Mouse (Mus musculus) activated CD4-positive, CD25-positive, alpha-beta regulatory T cell, adult 4 months (primary cell): ENCODE results near the gene Prkar1a. TPM values are rescaled to one million over a fixed set of nuclear protein-coding genes. Genes with fewer than 3 reads are reported as not detected.
"Not testable (repeated sequence)": the region's sequence is repeated elsewhere in the genome, so short reads cannot be mapped to it uniquely, and the experiment has no call there.

ENCODE experiments used
- ATAC-seq: one replicate; pipeline ENCODE4 v1.8.0; 2017
- polyA plus RNA-seq, 2 experiments: library from polyadenylated mRNA; unstranded; fragments of 100-300 nt; shearing (Covaris generic); gene quantifications; one replicate each; pipeline ENCODE4 v1.2.1; 2017

The Prkar1a gene
- 100 to 1,000 TPM; 491 to 502 TPM for polyA plus RNA-seq

DNA sequence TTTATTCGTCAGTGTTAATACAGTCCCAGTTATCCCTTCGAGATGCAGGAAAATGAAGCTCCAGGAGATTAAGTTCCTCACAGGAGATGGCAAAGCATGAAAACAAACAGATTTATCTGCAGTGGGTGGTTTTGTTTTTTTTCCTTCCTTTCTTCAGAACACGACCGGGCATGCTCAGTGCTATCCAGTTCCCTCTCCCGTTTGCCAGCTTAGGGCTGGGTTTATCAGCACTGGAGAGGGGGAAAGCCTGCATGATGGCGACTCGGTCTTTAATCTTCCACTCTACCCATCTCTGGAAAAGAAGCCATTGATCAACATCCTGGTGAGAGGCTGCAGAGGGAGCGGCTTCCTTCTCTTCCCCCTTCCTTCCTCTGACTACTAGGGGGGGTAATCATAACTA is at the start of gene Prkar1a:
TSS of gene Prkar1a (plus strand) at position 200 of the 400 bp plus-strand sequence.
- no peak for ATAC-seq

DNA sequence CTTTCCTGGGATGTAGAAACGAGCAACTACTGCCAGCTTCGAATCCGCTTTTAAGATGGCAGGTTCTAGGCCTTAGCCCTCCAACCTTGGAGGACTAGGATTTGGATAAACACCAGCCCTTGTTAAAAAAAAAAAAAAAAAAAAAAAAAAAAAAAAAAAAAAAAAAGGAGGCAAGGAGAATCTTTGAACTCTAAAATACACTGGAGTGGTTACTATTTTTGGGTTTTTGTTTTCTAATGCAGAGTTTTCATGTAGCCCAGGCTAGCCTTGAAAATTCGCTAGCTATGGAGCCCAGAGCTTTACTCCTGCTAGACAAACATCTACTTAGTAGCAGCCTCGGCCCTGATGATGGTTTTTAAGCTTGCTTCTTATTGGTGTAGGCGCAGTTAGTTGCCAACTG is 41.6 kb upstream of the Prkar1a start:
- ATAC-seq = no peak

DNA sequence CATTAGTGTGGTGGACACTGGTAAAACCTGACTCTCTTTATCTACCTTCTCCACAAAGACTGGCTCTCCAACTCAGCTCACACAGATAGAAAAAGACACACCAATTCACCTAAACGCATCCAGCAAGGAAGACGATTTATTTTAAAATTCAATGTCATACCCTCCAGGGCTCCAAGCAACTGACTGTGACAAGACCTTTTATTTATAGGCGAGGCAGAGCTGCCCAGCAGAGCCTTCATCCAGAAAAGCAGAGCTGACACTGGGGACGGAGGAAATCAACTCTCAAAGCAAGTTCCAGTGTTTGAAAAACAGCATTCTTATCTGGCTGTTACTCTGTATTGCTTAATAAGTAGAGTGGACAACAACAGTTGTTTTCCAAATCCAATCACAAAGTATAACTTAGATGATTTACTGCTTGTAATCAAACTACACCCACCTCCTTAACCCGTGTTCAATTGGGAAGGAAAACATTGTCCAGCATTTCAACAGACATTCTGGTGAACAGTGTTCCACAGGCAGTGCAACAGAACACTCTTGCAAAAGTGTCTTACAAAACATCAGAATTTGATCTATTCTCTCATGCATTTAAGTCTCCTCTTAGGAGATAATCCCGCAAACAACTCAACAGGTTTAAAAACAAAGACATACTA is 40.1 kb upstream of the Prkar1a start:
- no peak for ATAC-seq

GRCm38 (mm10) chr11:109610046-109610794 is 39.0 kb upstream of the Prkar1a start:
- ATAC-seq = no peak

DNA sequence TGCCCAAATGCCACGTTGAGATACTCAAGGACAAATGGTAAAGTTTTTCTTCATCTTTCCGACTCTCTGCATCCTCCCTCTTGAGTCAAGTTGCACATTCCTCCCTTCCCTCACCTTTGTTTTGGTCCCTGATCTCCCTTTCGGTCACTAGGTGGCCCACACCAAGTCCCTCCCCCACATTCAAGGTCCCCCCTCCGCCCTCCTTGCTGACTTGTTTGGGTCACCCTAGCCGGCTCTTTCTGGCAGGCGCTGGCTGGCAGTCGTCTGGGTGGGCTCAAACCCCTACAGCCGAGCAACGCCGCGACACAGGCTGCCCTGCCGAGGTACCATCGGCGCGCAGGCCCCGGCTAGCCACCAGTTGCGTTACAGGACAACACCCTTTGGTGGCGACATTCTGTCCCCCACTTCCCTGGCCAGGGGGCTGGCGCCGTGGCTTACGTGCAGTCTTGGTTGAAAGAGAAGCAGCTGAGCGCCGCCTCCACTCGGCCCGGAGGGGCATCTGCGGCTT is 38.4 kb upstream of the Prkar1a start:
- ATAC-seq = no peak

DNA sequence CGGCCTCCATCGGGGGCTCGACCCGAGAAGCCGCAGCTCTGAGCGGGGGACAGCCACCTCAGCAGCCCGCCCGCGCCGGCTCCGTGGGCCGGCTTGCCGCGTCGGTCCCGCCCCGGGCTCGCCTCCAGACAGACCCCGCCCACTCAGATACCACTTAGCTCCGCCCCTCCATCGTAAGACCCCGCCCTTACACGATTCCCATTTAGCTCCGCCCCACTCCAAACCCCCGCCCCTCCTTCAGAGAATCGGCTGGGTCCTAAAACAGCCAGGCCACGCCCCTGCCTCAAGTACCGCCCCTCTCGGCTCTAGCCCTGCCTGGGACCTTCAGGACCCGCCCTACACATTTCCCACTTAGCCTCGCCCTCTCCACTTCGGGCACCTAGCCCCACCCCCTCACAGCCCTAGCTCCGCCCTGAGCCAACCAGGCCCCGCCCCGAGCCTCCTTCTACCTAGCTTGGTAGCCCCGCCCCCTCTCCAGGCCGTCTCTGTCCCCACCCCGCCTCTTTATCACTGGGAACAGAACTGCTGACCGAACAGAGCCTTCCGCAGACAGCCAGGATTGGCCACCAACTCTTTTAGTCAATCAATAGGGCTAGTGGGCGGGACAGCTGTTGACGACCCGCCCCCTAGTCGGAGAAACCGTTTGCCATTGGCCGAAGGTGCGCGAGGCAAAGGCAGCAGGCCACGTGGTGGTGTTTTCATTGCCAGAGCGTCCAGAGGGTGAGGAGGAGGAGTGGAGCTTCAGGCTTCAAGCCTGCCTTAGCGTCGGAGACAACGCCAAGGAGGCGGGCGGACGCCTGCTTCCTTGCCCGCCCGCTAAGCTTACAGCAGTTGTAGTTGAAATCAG is 37.7 kb upstream of the Prkar1a start, which contains the start of gene Wipi1:
TSS of gene Wipi1 (minus strand) at position 665 of the 847 bp plus-strand sequence.
- ATAC-seq = peak; percentile 85

GRCm38 (mm10) chr11:109612871-109613529 is 36.2 kb upstream of the Prkar1a start:
- no peak for ATAC-seq

DNA sequence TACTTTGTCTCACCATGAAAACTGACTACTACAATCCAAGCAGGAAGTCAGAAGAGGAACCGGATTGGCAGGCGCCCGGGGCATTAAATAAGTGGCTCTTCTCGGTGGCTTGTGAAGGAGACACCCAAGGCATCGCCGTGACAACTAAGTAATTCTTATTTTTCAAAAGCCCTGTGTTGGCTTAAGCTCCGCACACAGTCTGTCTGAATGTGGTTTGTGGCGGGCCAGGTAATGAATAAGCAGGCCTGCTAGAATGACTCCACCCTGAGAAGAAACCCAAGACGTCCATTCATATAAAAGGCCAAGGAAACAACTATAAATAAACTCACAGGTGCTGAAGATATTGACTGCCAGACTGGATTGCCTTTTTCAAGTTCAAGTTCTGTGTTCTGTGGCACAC is 33.9 kb upstream of the Prkar1a start:
- no peak for ATAC-seq

- no peak for ATAC-seq
These were observed 32.9 kb upstream of the Prkar1a start for GRCm38 (mm10) chr11:109616352-109616751.

- no peak for ATAC-seq
These were observed 32.4 kb upstream of the Prkar1a start for GRCm38 (mm10) chr11:109616766-109617165.

DNA sequence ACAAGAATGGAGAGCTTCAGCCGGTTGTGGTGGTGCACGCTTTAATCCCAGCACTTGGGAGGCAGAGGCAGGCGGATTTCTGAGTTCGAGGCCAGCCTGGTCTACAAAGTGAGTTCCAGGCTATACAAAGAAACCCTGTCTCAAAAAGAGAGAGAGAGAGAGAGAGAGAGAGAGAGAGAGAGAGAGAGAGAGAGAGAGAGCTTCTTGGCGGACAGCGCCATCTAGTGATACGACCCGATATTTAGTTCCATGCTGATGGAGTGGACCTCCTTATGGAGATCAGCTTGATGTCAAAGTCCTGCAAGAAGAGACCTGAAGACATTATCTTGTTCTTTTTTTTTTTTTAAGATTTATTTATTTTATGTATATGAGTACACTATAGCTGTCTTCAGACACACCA is 30.1 kb upstream of the Prkar1a start:
- ATAC-seq = not testable (repeated sequence)

- ATAC-seq = no peak
These were observed 28.8 kb upstream of the Prkar1a start for GRCm38 (mm10) chr11:109620356-109620755.

DNA sequence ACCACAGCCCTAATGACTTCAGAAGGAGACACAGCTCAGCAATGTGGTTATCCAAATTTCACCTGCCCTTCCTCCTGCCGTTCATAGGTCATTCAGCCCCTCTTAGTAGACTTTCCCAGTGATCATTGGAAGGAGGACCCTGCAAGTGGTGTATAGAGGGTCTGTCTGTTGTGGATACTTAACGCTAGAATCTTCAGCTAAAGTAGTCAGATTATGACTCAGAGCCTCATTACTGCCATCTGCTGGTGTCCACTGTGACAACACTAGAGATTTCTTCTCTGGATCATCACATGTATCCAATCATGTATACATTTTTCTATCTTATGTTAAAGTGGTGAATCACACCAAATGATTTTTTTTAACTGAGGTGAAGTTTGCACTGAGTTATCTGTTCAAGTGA is 28.0 kb upstream of the Prkar1a start:
- ATAC-seq = peak; percentile 72

GRCm38 (mm10) chr11:109622518-109623037 is 26.6 kb upstream of the Prkar1a start:
- ATAC-seq = no peak

DNA sequence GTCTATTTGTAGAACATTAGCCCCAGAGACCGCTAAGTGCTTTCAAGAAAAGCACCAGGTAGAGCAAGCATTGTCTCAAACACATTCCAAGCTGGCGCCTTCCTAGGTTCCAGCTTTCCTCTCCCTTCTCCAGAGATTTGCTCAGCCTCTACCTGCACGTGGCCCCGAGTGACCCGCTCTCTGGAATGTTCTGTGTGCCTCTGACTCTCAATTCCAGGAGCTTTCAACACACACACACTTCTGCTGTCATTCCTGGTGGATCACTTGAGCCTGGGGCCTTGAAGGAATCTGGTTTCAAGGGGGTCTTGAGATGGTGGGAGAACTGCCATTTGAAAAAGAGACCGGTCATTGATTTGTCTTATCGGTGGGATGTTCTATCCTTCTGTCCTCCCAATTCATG is 26.0 kb upstream of the Prkar1a start:
- no peak for ATAC-seq

DNA sequence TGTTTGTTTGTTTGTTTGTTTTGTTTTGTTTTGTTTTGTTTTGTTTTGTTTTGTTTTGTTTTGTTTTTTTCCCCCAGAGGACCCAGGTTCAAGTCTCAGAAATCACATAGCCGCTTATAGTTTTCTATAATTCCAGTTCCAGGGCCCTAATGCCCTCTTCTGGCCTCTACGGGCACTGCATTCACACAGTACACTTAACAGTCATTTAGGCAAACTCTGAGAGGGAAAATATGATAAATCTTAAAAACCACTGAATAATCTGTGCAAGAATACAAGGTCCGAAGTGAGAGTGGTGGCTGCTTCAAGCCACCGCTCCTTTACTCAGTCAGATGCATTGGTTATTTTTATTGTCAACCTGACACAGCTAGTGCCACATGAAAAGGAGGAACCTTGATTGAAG is 21.6 kb upstream of the Prkar1a start:
- no peak for ATAC-seq

- ATAC-seq = no peak
These were observed 21.1 kb upstream of the Prkar1a start for GRCm38 (mm10) chr11:109628099-109628498.

DNA sequence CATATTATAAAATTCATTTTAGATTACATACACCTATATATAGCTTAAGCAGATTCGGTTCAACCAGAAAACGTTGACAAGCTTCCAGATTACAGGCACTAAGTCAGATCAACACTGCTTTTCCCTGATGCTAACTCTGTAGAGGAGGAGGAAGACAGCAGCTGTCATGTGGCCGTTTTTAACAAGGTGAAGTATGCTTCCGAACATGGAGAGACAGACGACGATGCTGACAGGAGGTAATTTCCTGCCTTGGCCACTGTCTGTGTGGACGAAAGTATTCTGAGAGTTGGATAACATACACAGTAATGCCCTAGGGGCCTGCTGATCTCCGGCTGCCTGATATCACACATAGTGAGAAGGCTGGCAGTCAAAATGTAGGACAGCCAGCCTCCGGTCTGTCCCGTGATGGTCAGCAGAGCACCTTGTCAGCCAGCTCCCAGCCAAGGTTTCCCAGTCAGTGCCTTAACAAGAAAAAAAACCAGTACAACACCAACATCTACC is 20.1 kb upstream of the Prkar1a start:
- no peak for ATAC-seq

DNA sequence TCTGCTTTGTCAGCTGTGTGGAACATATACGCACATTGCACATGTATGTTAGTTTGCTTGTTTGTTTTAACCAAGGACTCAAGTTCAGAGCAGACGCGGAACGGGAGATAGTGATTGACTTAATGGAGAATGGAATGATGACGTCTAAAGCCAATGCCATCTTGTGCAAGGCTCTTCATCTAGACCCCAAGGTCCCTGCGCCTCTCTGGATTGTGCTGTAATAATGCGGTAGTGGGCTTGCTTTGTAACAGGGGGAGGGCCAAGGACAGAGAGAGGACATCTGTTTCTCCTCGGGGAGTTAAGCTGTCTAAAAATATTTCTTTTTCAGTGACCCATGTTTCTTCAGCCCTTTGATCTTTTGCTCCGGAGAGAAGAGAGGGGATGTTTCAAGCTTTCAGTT is 14.3 kb upstream of the Prkar1a start:
- no peak for ATAC-seq

DNA sequence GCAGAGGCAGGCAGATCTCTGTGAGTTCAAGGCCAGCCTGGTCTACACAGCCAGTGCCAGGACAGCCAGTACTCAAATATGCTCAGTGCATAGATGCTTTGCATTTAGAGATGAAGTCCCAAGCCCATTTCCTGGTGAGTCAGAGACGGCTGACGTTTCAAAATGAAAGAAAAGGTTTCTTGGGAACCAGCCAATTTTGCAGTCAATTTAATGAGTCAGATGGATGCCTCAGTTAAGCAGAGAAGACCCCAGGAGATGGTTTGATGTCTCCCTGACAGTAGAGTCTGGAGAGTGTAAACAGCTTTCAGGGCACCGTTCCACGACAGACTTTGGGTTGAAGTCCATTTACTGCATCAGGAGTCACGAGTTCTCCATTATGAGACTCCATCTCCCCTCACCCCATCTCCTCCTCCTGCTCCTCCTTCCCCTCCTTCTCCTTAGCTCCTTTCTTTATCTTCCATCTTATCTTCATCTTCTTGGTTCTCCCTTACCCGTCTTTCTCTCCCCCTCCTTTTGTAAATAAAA is 13.3 kb upstream of the Prkar1a start:
- ATAC-seq = no peak

DNA sequence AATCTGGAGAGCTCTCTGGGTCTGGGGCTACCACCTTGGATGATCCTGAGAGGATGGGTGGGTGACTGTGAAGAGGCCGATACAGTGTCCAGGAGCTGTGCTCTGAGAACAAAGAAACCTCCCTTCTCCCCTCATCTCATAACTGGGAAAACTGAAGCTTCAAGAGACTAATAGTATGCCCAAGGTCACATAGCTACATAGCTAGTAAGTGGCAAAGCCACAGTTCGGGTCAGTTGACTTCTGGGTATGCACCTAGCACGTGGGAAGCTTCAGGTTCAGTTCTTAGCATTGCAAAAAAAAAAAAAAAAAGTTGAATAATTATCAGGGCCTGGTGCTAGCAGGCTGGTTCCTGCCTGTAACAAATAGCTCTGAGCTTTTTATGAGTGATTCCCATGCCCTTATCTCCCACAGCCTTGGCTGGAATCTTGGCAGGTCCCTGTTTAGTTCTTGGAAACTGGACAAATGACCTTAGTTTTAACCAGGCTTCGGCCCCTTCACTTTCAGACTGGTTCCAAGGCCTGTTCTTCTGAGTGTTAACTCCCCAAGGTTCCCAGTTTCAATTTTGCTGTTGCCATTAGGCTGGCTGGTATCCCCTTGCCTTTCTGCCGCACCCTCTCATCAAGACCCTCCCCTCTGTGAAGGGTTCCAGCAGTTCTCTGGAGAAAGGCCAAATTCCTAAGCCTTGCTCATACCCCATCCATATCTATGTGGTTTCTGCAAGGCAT is 7.5 kb upstream of the Prkar1a start:
- ATAC-seq = no peak
